Mouse (Mus musculus) liver, postnatal 0 days (tissue): ENCODE results near the gene Faah.

Experiments used
- CTCF ChIP-seq: sonication (generic); IDR thresholded peaks from 2 replicates; pipeline ENCODE4 v1.5.1; 2016; ENCODE audit warnings: antibody characterized with exemption, low read depth
- EP300 ChIP-seq: IDR thresholded peaks from 2 replicates; pipeline ENCODE4 v1.6.1; 2016; ENCODE audit warnings: antibody characterized with exemption, low read depth, mild to moderate bottlenecking

GRCm38 (mm10) chr4:115931556-115932088, 86.1 kb downstream of the Faah start:
- TF ChIP-seq CTCF (no peak), EP300 (no peak)
